Mouse (Mus musculus): ENCODE measurements around the gene Agbl5.

DNA sequence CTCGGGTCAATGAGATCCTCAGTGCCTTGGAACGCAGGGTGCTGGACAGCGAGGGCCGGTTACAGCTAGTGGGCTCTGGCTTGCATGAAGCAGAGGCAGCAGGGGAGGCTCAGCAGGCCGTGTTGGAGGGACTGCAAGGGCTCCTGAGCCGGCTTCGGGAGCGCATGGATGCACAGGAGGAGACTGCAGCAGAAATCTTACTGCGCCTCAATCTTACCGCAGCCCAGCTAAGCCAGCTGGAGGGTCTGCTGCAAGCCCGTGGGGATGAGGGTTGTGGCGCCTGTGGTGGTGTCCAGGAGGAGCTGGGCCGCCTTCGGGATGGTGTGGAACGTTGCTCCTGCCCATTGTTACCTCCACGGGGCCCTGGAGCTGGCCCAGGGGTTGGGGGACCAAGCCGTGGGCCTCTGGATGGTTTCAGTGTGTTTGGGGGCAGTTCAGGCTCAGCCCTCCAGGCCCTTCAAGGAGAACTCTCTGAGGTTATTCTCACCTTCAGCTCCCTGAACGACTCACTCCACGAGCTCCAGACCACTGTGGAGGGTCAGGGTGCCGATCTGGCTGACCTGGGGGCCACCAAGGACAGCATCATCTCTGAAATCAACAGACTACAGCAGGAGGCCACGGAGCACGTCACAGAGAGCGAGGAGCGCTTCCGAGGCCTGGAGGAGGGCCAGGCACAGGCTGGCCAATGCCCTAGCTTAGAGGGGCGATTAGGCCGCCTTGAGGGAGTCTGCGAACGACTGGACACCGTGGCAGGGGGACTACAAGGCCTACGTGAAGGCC is 29.6 kb downstream of the Agbl5 start:
- TF ChIP-seq POLR2A (IDR thresholded peaks at IDR 0.05; ENCODE audit: borderline replicate concordance, extremely low read depth, low read depth, low read length): no peak
- TF ChIP-seq CTCF (IDR thresholded peaks at IDR 0.05; ENCODE audit: insufficient read depth, low read length): no peak
